Mouse (Mus musculus): Measurements from ENCODE around the gene Nagk.
A peak's percentile ranks its signal among the peaks of the same experiment; 100 is the strongest.

Nagk gene

GRCm38 (mm10) chr6:83815801-83816200, 21.0 kb downstream of the Nagk start:
- no peak for DNase-seq (ENCODE audit: low read depth, low spot score)

- DNase-seq (ENCODE audit: low read depth, low spot score) = no peak
These were observed 24.2 kb downstream of the Nagk start for GRCm38 (mm10) chr6:83818996-83819395.

- no peak for DNase-seq (ENCODE audit: low read depth, low spot score)
These were observed 26.1 kb downstream of the Nagk start for GRCm38 (mm10) chr6:83820727-83821515.

- no peak for DNase-seq (ENCODE audit: low read depth, low spot score)
These were observed 27.1 kb downstream of the Nagk start for GRCm38 (mm10) chr6:83821856-83822255.

- DNase-seq (ENCODE audit: low read depth, low spot score) = no peak
These were observed 36.3 kb downstream of the Nagk start for GRCm38 (mm10) chr6:83830941-83831605.

GRCm38 (mm10) chr6:83831606-83832123, 36.9 kb downstream of the Nagk start, which contains the start of gene Paip2b:
Gene Paip2b, minus strand, starts transcription at chr6:83831741.
- DNase-seq (ENCODE audit: low read depth, low spot score) = peak; percentile 94

GRCm38 (mm10) chr6:83832393-83832792, 37.6 kb downstream of the Nagk start:
- DNase-seq (ENCODE audit: low read depth, low spot score) = peak; percentile 3

GRCm38 (mm10) chr6:83836826-83837225, 42.0 kb downstream of the Nagk start:
- peak; percentile 5 for DNase-seq (ENCODE audit: low read depth, low spot score)

- DNase-seq (ENCODE audit: low read depth, low spot score) = no peak
These were observed 43.3 kb downstream of the Nagk start for GRCm38 (mm10) chr6:83838046-83838445.

- no peak for DNase-seq (ENCODE audit: low read depth, low spot score)
These were observed 45.3 kb downstream of the Nagk start for GRCm38 (mm10) chr6:83840086-83840485.

- DNase-seq (ENCODE audit: low read depth, low spot score) = no peak
These were observed 50.1 kb downstream of the Nagk start for GRCm38 (mm10) chr6:83844913-83845312.

GRCm38 (mm10) chr6:83846141-83846540, 51.4 kb downstream of the Nagk start:
- DNase-seq (ENCODE audit: low read depth, low spot score) = no peak

GRCm38 (mm10) chr6:83849446-83849845, 54.7 kb downstream of the Nagk start:
- no peak for DNase-seq (ENCODE audit: low read depth, low spot score)

Measured in A20 (cell line).